Mouse (Mus musculus) thymus, postnatal 36 days (tissue): ENCODE results near the gene Rmnd5a.
"Not testable (repeated sequence)": the region's sequence is repeated elsewhere in the genome, so short reads cannot be mapped to it uniquely, and the experiment has no call there.

Experiments
- DNase-seq, 2 experiments: peaks; one replicate each; pipeline ENCODE4 v3.0.0; 2022; ENCODE audit warnings: mixed read lengths in 2 of 2

Rmnd5a gene

DNA sequence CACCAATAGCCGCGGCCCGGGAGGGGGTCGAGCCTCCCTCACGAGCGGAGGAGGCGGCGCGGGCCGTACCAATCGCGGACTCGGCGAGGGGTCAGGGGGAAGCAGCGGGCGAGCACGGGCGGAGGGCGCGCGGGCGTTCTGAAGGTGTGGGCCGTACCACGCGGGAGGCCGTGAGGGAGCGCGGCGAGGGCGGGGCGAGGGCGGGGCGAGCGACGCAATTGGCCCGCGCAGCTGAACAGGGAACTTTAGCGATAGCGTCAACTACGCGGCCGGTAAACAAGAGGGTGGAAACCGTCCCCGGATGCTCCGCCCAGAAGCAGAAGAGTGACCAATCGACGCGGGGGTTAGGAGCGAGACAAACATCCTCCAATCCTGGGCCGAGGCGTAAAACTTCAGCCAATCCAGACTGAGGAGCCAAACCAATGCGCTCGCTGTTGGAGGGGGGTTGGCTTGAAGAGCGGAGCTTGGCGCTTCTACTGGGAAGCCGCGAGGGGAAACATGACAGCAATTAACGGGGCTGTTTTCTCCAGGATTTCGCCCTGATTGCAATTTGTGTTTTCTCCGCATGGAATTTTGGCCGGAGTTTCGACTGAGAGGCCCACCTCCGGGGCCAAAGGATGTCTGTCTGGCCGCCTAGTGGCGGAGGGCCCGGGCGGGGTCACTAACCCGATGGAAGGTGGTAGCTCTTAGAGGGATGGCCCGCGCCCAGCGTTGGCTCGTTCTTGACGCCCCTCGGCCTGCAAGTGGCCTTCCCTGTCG, at the start of gene Rmnd5a:
Gene Rmnd5a (minus strand): TSS at position 146 of the 759 bp plus-strand sequence.
- DNase-seq: peak; percentile 99

- DNase-seq: no peak
Measured at GRCm38 (mm10) chr6:71487966-71488365, 47.5 kb upstream of the Rmnd5a start.

GRCm38 (mm10) chr6:71486867-71487266, 46.4 kb upstream of the Rmnd5a start:
- no peak for DNase-seq

- no peak for DNase-seq
Measured at GRCm38 (mm10) chr6:71486226-71486625, 45.8 kb upstream of the Rmnd5a start.

DNA sequence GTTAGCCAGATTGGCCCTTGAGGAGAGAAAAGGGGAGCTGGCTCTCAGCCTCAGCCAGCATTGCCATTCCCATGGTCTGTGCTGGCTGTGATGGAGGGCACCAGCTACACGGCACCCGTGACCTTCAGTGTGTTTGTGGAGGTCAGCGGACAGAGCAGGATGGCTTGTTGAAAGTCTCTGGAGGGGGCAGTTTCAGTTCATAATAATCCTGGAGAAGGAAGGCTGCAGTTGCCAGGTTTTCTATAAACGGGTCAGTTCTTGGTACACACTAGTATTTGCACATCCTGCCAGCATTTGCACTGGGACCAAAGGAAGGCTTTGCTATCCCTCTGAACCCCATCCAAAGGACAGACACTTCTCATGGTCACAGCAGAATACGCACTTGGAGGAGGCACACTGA, 44.8 kb upstream of the Rmnd5a start:
- DNase-seq: no peak

DNA sequence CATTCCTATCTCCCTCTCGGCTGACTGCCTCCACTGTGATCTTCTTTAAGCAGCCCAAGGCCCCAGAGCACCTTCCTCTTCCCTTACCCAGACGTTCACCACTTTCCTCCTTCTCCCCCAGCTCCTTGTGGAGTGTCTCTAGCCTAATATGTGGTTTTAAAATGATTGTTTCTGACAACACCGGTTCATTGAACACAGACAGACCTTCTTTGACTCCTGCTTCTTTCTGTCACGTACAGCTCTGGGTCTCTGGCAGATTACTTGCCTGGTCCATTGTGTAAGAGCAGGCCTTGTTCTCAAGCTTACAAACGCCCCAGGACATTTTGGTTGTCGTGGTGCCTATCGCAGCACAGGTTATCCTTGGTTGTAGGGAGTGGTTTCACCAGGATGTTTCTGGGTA, 40.7 kb upstream of the Rmnd5a start:
- no peak for DNase-seq

- DNase-seq: no peak
Measured at GRCm38 (mm10) chr6:71480136-71480535, 39.7 kb upstream of the Rmnd5a start.

DNA sequence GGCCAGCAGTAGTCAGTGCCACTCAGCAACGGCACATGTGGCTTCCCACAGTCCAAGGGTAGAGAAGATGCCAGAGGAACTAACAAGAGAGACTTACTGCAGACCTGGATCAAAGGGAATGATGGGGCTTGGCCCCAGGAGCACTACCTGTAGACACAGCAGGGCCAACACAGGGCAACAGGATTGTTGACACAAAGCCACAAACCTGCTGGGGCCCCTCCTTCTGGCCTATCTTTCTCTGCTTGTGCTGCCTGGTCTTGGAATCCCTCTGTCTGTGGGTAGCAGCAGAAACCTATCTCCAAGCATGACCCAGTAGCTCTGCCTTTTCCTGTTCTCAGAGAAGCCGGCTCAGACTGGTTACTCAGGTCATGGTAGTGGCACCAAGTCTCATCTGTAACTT, 39.2 kb upstream of the Rmnd5a start:
- DNase-seq: not testable (repeated sequence)

DNA sequence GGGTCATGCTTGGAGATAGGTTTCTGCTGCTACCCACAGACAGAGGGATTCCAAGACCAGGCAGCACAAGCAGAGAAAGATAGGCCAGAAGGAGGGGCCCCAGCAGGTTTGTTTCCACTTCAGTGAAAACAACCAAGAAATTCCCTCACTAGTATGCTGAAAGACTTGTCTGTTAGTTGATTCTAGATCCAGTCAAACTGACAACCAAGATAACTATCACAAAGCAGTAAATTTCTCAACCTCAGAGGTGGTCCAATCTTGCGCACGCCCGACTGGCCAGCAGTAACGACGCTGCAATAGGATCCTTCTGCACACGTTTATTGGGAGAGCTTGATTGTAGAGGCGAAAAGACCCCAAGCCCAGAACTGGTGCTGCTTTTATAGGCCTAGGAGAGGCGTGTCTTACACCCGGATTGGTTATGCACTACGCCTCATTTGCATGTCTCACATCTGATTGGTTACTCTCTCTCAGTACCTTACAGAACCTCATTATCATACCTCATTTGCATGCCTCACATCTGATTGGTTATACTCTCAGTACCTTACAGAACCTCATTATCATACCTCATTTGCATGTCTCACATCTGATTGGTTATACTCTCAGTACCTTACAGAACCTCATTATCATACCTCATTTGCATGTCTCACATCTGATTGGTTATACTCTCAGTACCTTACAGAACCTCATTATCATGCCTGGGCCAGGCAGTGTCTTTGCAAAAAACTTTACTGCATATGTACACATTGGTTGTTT, 38.6 kb upstream of the Rmnd5a start:
- not testable (repeated sequence) for DNase-seq

DNA sequence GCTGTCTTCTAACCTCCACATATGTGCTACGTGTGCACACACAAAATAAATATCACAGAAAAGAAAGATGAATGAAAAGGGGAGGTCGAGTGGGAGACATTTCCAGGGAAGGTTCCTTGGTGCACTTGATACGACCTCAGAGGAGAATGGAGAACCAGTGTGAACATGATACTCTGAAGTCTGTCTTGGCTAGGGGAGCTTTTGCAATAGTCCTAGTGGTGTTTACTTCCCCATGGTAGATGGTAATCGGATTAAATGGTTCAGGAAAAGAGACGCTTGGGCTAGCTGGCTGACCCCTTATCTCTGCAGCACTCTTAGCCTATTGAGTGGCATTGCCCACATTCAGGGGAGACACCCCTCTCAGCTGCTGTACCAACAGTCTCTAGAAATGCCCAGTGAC, 36.3 kb upstream of the Rmnd5a start:
- DNase-seq: no peak

GRCm38 (mm10) chr6:71475604-71476003, 35.2 kb upstream of the Rmnd5a start:
- no peak for DNase-seq

- DNase-seq: no peak
Measured at GRCm38 (mm10) chr6:71472786-71473185, 32.3 kb upstream of the Rmnd5a start.

DNA sequence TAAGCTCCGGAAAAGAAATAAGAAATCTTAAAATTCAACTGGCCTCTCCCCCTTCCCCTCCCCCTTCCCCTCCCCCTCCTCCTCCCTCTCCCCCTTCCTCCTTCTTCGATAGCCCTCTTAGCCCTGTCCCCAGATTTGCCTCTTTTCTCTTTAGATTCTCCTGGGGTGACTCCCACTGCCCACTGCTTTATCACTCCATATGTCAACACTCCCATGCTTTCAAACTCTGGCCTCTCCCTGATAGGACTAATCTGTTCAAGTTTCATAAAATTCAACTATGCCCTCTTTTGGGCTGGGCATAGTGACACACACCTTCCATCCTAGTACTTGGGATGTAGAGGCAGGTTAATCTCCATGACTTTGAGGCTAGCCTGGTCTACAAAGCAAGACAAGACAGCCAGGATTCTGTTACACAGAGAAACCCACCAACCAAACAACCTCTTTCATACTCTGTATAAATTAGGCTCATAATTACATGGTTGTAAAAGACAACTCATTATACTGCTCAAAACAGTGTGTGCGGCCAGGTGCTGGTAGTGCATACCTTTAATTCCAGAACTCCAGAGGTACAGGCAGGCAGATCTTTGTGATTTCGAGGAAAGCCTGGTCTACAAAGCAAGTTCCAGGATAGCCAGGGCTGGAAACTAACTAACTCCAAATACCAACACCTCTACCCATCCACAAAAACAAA, 31.5 kb upstream of the Rmnd5a start:
- no peak for DNase-seq

- DNase-seq: no peak
Measured at GRCm38 (mm10) chr6:71469291-71469690, 28.9 kb upstream of the Rmnd5a start.

DNA sequence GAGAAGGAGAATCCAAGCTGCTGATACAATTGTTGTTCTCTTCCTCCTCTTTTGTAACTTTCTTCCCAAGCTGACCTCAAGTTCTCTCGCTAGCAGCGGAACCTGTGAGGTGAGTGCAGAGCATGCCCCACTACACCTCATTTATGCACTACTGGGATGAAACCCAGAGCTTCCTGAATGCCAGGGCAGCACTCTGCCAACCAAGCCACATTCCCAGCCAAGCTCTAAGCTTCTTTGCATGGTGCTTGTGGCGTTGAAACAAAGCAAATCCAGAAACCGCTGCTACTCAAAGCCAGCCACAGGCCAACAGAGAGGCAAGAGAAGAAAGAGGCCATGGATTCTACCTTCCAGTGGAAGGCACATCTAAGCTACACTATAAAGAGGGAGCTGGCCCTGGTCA, 27.3 kb upstream of the Rmnd5a start:
- no peak for DNase-seq

GRCm38 (mm10) chr6:71465146-71465545, 24.7 kb upstream of the Rmnd5a start:
- no peak for DNase-seq

DNA sequence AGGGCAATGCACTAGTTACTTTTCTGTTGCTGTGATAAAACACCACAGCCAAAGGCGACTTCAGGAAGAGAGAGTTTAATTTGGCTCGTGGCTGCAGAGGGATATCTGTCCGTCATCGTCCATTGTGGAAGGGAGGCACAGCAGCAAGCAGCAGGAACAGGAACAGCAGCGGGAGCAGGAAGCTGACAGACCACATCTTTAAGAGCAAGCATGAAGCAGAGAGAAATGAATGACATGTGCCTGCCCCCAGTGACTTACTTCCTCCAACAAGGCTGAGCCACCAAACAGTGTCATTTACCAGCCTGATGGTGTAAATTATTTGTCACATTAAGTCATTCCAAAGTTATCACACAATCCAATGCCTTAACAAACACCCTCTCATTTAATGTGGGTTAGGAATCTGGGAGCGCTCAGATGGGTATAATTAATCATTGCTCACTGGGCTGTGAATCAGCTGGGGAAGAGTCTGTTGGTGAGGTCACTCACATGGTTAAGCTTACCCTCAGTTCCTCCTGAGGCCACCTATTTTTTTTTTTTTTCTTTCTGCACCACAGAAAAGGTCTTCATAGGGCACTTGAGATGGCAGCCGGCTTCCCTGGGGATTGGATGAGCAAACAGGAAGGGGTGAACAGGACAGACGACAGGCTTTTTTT, 17.6 kb upstream of the Rmnd5a start:
- DNase-seq: no peak

DNA sequence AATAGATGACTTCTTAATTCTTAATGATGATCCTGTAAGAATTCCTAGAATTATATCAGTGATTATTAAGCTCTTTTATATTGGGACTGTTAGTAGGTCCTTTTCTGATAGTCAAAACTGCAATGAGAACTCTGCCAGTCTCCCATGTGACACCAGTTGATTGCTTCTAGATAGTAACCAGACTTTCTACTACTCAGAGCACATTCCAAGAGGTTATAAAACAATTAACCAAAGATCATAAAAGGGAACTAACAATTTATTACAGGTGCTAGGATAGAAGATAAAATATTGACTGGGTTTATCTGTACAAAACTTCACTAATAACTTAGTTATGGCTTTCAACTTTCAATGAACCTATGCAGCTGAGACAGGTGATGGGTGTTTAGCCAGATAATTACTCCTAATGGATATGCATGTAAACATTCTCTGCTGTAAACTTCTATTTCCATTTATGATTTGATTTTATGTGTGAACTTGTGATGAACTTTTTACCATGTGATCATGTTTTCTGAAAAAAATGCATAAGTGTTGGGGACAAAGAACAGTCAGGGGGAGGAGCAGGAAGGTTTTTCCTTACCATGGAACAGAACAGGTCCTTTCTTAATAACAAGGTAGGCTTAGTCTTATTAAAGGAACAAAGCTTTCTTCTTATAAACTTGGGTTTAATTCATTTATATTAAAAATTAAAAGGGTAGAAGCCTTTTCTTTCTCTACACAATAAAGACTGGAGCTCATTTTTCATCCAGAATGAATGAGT, 13.7 kb upstream of the Rmnd5a start:
- not testable (repeated sequence) for DNase-seq

DNA sequence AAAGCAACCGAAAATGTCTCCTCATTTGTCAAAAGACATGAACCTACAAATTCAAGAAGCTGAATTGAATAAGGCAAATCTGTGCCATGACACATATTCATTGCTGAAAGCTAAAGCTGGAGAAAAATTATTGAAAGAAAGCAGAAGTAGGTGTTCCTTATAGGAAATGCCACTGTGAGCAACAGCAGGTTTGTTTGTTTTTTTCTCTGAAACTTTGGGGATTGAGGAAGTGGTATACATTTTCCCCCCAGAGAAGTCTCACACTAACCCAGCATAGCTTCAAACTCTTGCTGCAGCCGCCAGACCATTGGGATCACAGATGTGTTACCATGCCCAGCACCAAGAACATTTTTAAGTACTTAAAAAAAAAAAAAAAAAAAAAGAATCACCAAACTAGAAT, 12.4 kb upstream of the Rmnd5a start:
- no peak for DNase-seq

DNA sequence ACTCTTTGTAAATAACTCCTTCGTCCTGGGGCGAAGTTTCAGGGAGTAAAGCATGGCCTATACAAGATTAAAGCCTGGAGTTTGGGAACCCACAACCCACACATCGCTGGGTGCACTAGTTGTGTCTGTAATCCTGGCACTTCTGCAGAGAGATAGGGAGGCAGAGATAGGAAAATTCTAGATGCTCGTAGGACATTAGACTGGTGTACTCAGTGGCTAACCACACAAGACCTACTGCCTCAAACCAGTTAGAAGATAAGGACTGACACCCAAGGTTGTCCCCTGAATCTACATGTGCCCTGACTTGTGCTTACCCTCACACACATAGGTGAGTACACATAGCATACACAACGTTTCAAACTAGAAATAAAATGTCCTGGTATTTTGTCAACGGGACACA, 5.1 kb upstream of the Rmnd5a start:
- DNase-seq: no peak

DNA sequence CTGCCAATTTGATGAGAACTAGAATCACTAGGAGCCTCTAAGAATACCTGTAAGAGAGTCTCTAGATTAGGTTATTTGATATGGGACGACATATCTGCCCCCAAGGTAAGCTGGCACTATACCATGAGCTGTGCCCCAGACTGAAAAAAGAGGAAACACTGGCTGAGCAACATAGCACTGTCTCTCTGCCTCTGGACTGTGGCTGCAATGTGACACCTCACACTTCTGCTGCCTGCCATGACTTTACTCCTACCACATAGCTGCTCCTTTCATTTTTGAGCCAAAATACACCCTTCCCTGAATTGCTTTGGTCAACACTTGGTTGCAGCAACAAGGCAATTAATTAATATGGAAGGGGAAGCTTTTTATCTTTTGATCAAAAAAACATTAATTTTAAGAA, 4.3 kb upstream of the Rmnd5a start:
- DNase-seq: no peak

- no peak for DNase-seq
Measured at GRCm38 (mm10) chr6:71442130-71442529, 1.7 kb upstream of the Rmnd5a start.

- no peak for DNase-seq
Measured at GRCm38 (mm10) chr6:71441251-71441580, 779 bp upstream of the Rmnd5a start.
